Mouse (Mus musculus) MEL (cell line): ENCODE results near the gene Utf1.

Source experiments
- CHD1 ChIP-seq: IDR thresholded peaks from 2 replicates; pipeline ENCODE4 v1.6.1; 2012; ENCODE audit warnings: low read depth, mild to moderate bottlenecking, inconsistent platforms, low read length, improper control_type of control experiment
- CTCF ChIP-seq, 3 experiments: IDR thresholded peaks in 2 of 3; conservative IDR thresholded peaks in 1 of 3; 2 replicates each; pipeline ENCODE4 v1.5.1; 2011 to 2012; ENCODE audit warnings: low read length in 3 of 3, low read depth in 2 of 3, mild to moderate bottlenecking in 2 of 3, improper control_type of control experiment in 1 of 3, inconsistent platforms in 1 of 3, mixed read lengths in 1 of 3, moderate library complexity in 1 of 3; ENCODE audit not compliant: control insufficient read depth in 1 of 3, insufficient read depth in 1 of 3, poor library complexity in 1 of 3, severe bottlenecking in 1 of 3
- GATA1 ChIP-seq: IDR thresholded peaks from 2 replicates; pipeline ENCODE4 v1.6.1; 2011; ENCODE audit warnings: low read depth, low read length, improper control_type of control experiment
- MXI1 ChIP-seq: IDR thresholded peaks from 2 replicates; pipeline ENCODE4 v1.6.1; 2011; ENCODE audit warnings: mild to moderate bottlenecking, low read depth, low read length, improper control_type of control experiment
- NRF1 ChIP-seq: IDR thresholded peaks from 2 replicates; pipeline ENCODE4 v1.6.1; 2014; ENCODE audit warnings: low read depth, mild to moderate bottlenecking, inconsistent platforms, low read length, improper control_type of control experiment, moderate library complexity; ENCODE audit not compliant: poor library complexity, insufficient read depth, severe bottlenecking
- POLR2A ChIP-seq, 2 experiments: IDR thresholded peaks; 2 replicates each; pipeline ENCODE4 v1.6.1; 2011 to 2012; ENCODE audit warnings: low read length in 2 of 2, mild to moderate bottlenecking in 2 of 2, control low read depth in 1 of 2, improper control_type of control experiment in 1 of 2, low read depth in 1 of 2, moderate library complexity in 1 of 2; ENCODE audit not compliant: control insufficient read depth in 1 of 2, insufficient read depth in 1 of 2, poor library complexity in 1 of 2
- RCOR1 ChIP-seq: IDR thresholded peaks from 2 replicates; pipeline ENCODE4 v1.6.1; 2012; ENCODE audit warnings: low read depth, mild to moderate bottlenecking, inconsistent platforms, low read length, improper control_type of control experiment
- SMC3 ChIP-seq: IDR thresholded peaks from 2 replicates; pipeline ENCODE4 v1.6.1; 2011; ENCODE audit warnings: low read depth, low read length, improper control_type of control experiment
- TCF12 ChIP-seq: IDR thresholded peaks from 2 replicates; pipeline ENCODE4 v1.6.1; 2014; ENCODE audit warnings: low read depth, mild to moderate bottlenecking, inconsistent platforms, low read length, improper control_type of control experiment, moderate library complexity
- ZKSCAN1 ChIP-seq: IDR thresholded peaks from 2 replicates; pipeline ENCODE4 v1.6.1; 2012; ENCODE audit warnings: low read depth, mild to moderate bottlenecking, inconsistent platforms, low read length, improper control_type of control experiment, moderate library complexity

DNA sequence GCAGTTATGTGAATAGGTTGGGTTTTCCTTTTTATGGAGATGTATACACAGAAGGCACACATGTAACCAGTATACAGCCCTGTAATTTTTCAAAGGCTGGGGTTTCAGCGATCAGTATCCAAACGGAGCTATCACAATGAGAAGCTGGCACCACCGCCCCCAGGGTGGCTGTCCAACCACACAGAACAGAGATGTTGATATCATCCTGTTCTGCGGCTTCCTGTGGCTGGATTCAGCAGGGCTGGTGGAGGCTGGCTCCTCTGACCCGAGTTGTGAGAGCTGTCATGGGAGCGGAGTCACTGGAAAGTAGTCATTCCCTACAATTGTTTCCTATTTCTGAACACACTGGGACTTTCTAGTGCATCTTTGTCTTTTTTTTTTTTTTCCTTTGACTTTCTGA is 38.3 kb upstream of the Utf1 start:
- TF ChIP-seq NRF1 (no peak), RCOR1 (no peak), TCF12 (no peak), CTCF (IDR thresholded peaks at IDR 0.05 in 2 of 3, conservative IDR thresholded peaks at IDR 0.05 in 1 of 3; ENCODE audit: control insufficient read depth in 1 of 3, insufficient read depth in 1 of 3, low read depth in 2 of 3, low read length in 3 of 3, poor library complexity in 1 of 3, severe bottlenecking in 1 of 3) (no peak), POLR2A (IDR thresholded peaks at IDR 0.05; ENCODE audit: control insufficient read depth in 1 of 2, insufficient read depth in 1 of 2, low read depth in 1 of 2, low read length in 2 of 2, poor library complexity in 1 of 2) (no peak), SMC3 (no peak), GATA1 (no peak), MXI1 (no peak), CHD1 (no peak), ZKSCAN1 (no peak)
